Mouse (Mus musculus): Measurements from ENCODE around the gene Hpcal1. TPM values are rescaled to one million over a fixed set of nuclear protein-coding genes. Genes with fewer than 3 reads are reported as not detected.
A peak's percentile ranks its signal among the peaks of the same experiment; 100 is the strongest.

Gene Hpcal1
- polyA plus RNA-seq, 1 experiment from 2014 or later, result 62.0 TPM

DNA sequence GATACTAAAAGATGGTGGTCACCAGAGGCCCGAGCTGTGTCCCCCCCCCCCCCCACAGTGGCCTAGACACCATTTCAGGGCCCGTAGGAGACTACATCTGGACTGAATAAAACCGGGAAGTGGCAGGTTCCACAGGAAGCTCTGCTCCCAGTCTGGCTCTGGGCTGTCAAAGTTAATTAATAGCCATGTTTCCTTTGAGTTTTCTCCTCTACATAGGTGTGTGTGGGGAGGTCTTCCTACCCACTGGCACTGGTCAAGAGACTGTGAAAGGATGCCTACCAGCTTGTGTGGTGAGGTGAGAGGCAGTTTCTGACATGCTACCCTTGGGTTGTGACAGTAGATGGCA is 20.1 kb downstream of the Hpcal1 start:
- 0% methylated on average over 3 of the region's 3 CpGs for WGBS
- Histone ChIP-seq H3K4me1 (ENCODE audit: insufficient read depth, low read length) (peaks cover 42% of the 10 kb centered on the region), H3K27me3 (ENCODE audit: insufficient read depth, low read length) (no peaks in the 10 kb centered on the region), H3K4me2 (replicated peaks; ENCODE audit: low read depth, low read length) (peak overlapping the region; percentile 24), H3K9ac (replicated peaks; ENCODE audit: low read length) (no peak overlapping the region), H3K9me3 (ENCODE audit: low read length) (no peaks in the 10 kb centered on the region), H3K36me3 (ENCODE audit: insufficient read depth, low read length) (no peaks in the 10 kb centered on the region), H3K4me3 (ENCODE audit: low read length) (no peak overlapping the region), H3K27ac (ENCODE audit: low read length) (peak overlapping the region; percentile 83)
- ATAC-seq (ENCODE audit: low FRiP score, low TSS enrichment), result peak; percentile 65

GRCm38 (mm10) chr12:17711731-17712388 is 21.2 kb downstream of the Hpcal1 start:
- no peak for ATAC-seq (ENCODE audit: low FRiP score, low TSS enrichment)
- Histone ChIP-seq H3K4me2 (replicated peaks; ENCODE audit: low read depth, low read length) (no peak overlapping the region), H3K9ac (replicated peaks; ENCODE audit: low read length) (no peak overlapping the region), H3K4me3 (ENCODE audit: low read length) (no peak overlapping the region), H3K36me3 (ENCODE audit: insufficient read depth, low read length) (no peaks in the 10 kb centered on the region), H3K27me3 (ENCODE audit: insufficient read depth, low read length) (no peaks in the 10 kb centered on the region), H3K27ac (ENCODE audit: low read length) (no peak overlapping the region), H3K9me3 (ENCODE audit: low read length) (no peaks in the 10 kb centered on the region), H3K4me1 (ENCODE audit: insufficient read depth, low read length) (peaks cover 44% of the 10 kb centered on the region)
- WGBS, result 70% methylated on average over 6 of the region's 6 CpGs

DNA sequence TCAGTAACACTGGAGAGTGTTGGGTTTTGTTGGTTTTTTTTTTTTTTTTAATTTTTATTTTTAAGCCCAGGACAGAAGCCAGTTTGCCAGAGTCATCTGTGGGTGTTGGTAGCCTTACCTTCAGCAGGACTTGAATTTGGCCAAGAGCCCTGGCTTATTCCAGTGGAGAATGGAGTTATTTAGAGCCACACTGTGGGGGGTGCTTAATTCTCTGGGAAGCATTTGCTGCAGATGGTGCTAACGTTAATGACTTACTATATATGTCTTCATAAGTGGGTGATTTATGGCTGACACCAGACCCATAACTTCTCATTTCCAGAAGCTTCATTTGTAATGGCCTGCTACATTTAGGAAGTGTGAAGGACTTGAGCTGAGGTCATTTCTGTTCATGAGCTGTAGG is 21.9 kb downstream of the Hpcal1 start:
- no peak for ATAC-seq (ENCODE audit: low FRiP score, low TSS enrichment)
- no peak overlapping the region for H3K27ac ChIP-seq (ENCODE audit: low read length)
- H3K4me3 ChIP-seq (ENCODE audit: low read length), result no peak overlapping the region
- no peaks in the 10 kb centered on the region for H3K36me3 ChIP-seq (ENCODE audit: insufficient read depth, low read length)
- H3K27me3 ChIP-seq (ENCODE audit: insufficient read depth, low read length), result no peaks in the 10 kb centered on the region
- 45% methylated on average over 1 of the region's 1 CpGs for WGBS
- no peaks in the 10 kb centered on the region for H3K9me3 ChIP-seq (ENCODE audit: low read length)
- H3K4me2 ChIP-seq (replicated peaks; ENCODE audit: low read depth, low read length), result no peak overlapping the region
- peaks cover 48% of the 10 kb centered on the region for H3K4me1 ChIP-seq (ENCODE audit: insufficient read depth, low read length)
- H3K9ac ChIP-seq (replicated peaks; ENCODE audit: low read length), result no peak overlapping the region

DNA sequence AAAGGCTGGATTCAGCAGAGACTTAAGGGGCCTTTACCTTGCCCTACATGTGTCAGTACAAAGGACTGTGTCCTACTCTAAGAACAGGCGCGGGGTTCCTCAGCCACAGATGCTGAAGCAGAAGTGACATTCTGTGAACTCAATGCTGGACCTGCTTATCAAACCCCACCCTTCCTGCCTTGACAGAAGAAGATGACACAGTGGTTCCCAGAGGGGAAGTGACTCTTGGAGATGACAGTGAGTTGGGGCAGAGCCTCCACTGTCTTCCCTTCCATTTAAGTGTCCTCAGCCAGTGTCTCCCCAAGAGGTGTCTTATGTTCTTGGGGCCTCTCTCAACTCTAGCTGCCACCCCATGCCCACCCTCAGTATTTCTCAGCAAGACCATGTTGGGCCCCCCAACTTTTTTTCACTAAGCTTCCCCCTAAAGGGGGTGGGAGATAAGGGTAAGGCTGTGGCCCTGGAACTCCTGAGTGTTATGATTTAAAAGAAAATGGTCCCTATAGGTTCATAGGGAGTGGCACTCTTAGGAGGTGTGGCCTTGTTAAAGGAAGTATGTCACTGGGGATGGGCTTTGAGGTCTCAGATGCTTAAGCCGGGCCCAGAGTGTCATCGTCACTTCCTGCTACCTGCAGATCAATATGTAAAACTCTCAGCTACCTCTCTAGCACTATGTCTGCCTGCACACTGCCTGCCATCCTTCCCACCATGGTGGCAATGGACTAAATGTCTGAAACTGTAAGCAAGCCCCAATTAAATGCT is 25.2 kb downstream of the Hpcal1 start:
- Histone ChIP-seq H3K27ac (ENCODE audit: low read length) (no peak overlapping the region), H3K4me1 (ENCODE audit: insufficient read depth, low read length) (peaks cover 31% of the 10 kb centered on the region), H3K27me3 (ENCODE audit: insufficient read depth, low read length) (no peaks in the 10 kb centered on the region), H3K4me3 (ENCODE audit: low read length) (no peak overlapping the region), H3K4me2 (replicated peaks; ENCODE audit: low read depth, low read length) (no peak overlapping the region), H3K9ac (replicated peaks; ENCODE audit: low read length) (no peak overlapping the region), H3K36me3 (ENCODE audit: insufficient read depth, low read length) (no peaks in the 10 kb centered on the region), H3K9me3 (ENCODE audit: low read length) (0 out of 2 replicates have a peak, but pooled peaks cover 3% of the 10 kb centered on the region)
- WGBS, result 89% methylated on average over 4 of the region's 4 CpGs
- no peak for ATAC-seq (ENCODE audit: low FRiP score, low TSS enrichment)

DNA sequence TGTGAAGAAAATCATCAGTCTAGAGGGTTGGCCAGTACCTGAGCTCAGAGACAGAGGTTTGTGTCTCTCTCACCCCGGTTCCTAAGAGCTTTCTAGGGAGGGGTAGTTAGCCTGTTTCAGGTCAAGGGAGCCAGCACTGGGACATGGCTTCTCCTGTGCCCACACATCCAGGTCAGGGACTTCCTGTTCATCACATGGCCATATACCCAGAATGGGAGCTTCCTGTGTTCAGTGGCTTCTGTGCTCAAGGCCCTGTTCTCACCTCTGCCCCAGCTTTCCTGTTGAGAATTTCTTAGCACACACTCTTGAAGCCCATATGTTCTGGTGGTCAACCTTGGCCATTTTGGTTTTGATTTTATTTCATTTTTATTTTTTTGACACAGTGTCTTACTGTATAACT is 26.6 kb downstream of the Hpcal1 start:
- 88% methylated on average over 1 of the region's 1 CpGs for WGBS
- Histone ChIP-seq H3K4me1 (ENCODE audit: insufficient read depth, low read length) (peaks cover 17% of the 10 kb centered on the region), H3K4me2 (replicated peaks; ENCODE audit: low read depth, low read length) (no peak overlapping the region), H3K9ac (replicated peaks; ENCODE audit: low read length) (no peak overlapping the region), H3K9me3 (ENCODE audit: low read length) (0 out of 2 replicates have a peak, but pooled peaks cover 3% of the 10 kb centered on the region), H3K27me3 (ENCODE audit: insufficient read depth, low read length) (no peaks in the 10 kb centered on the region), H3K36me3 (ENCODE audit: insufficient read depth, low read length) (no peaks in the 10 kb centered on the region), H3K4me3 (ENCODE audit: low read length) (no peak overlapping the region), H3K27ac (ENCODE audit: low read length) (no peak overlapping the region)
- no peak for ATAC-seq (ENCODE audit: low FRiP score, low TSS enrichment)

GRCm38 (mm10) chr12:17718146-17718545 is 27.5 kb downstream of the Hpcal1 start:
- WGBS, result 33% methylated on average over 6 of the region's 6 CpGs
- H3K4me2 ChIP-seq (replicated peaks; ENCODE audit: low read depth, low read length), result no peak overlapping the region

GRCm38 (mm10) chr12:17721058-17721457 is 30.4 kb downstream of the Hpcal1 start:
- ATAC-seq (ENCODE audit: low FRiP score, low TSS enrichment), result no peak

More at GRCm38 (mm10) chr12:17718146-17718545, 27.5 kb downstream of the Hpcal1 start:
- Histone ChIP-seq H3K9ac (replicated peaks; ENCODE audit: low read length) (no peak overlapping the region), H3K4me3 (ENCODE audit: low read length) (no peak overlapping the region), H3K27me3 (ENCODE audit: insufficient read depth, low read length) (no peaks in the 10 kb centered on the region), H3K9me3 (ENCODE audit: low read length) (0 out of 2 replicates have a peak, but pooled peaks cover 3% of the 10 kb centered on the region), H3K27ac (ENCODE audit: low read length) (no peak overlapping the region), H3K4me1 (ENCODE audit: insufficient read depth, low read length) (peaks cover 13% of the 10 kb centered on the region; the same call in 1 of the 2 replicates), H3K36me3 (ENCODE audit: insufficient read depth, low read length) (no peaks in the 10 kb centered on the region)
- ATAC-seq (ENCODE audit: low FRiP score, low TSS enrichment), result peak; percentile 53; the same call in 1 of the 2 replicates

GRCm38 (mm10) chr12:17722452-17723181 is 32.0 kb downstream of the Hpcal1 start:
- Histone ChIP-seq H3K27me3 (ENCODE audit: insufficient read depth, low read length) (no peaks in the 10 kb centered on the region), H3K4me2 (replicated peaks; ENCODE audit: low read depth, low read length) (no peak overlapping the region), H3K9me3 (ENCODE audit: low read length) (0 out of 2 replicates have a peak, but pooled peaks cover 3% of the 10 kb centered on the region), H3K27ac (ENCODE audit: low read length) (no peak overlapping the region), H3K36me3 (ENCODE audit: insufficient read depth, low read length) (no peaks in the 10 kb centered on the region), H3K4me3 (ENCODE audit: low read length) (no peak overlapping the region), H3K4me1 (ENCODE audit: insufficient read depth, low read length) (peaks cover 45% of the 10 kb centered on the region), H3K9ac (replicated peaks; ENCODE audit: low read length) (no peak overlapping the region)
- WGBS, result 89% methylated on average over 13 of the region's 13 CpGs
- no peak for ATAC-seq (ENCODE audit: low FRiP score, low TSS enrichment)

More at GRCm38 (mm10) chr12:17721058-17721457, 30.4 kb downstream of the Hpcal1 start:
- H3K9ac ChIP-seq (replicated peaks; ENCODE audit: low read length), result no peak overlapping the region
- H3K27me3 ChIP-seq (ENCODE audit: insufficient read depth, low read length), result no peaks in the 10 kb centered on the region
- no peak overlapping the region for H3K4me2 ChIP-seq (replicated peaks; ENCODE audit: low read depth, low read length)
- H3K4me3 ChIP-seq (ENCODE audit: low read length), result no peak overlapping the region
- 0 out of 2 replicates have a peak, but pooled peaks cover 3% of the 10 kb centered on the region for H3K9me3 ChIP-seq (ENCODE audit: low read length)
- peaks cover 36% of the 10 kb centered on the region for H3K4me1 ChIP-seq (ENCODE audit: insufficient read depth, low read length)
- no peak overlapping the region for H3K27ac ChIP-seq (ENCODE audit: low read length)
- H3K36me3 ChIP-seq (ENCODE audit: insufficient read depth, low read length), result no peaks in the 10 kb centered on the region

GRCm38 (mm10) chr12:17723182-17723570 is 32.5 kb downstream of the Hpcal1 start:
- WGBS, result 73% methylated on average over 1 of the region's 1 CpGs
- Histone ChIP-seq H3K4me3 (ENCODE audit: low read length) (no peak overlapping the region), H3K9ac (replicated peaks; ENCODE audit: low read length) (no peak overlapping the region), H3K4me1 (ENCODE audit: insufficient read depth, low read length) (peaks cover 47% of the 10 kb centered on the region), H3K27ac (ENCODE audit: low read length) (no peak overlapping the region), H3K36me3 (ENCODE audit: insufficient read depth, low read length) (no peaks in the 10 kb centered on the region), H3K9me3 (ENCODE audit: low read length) (0 out of 2 replicates have a peak, but pooled peaks cover 3% of the 10 kb centered on the region), H3K27me3 (ENCODE audit: insufficient read depth, low read length) (no peaks in the 10 kb centered on the region), H3K4me2 (replicated peaks; ENCODE audit: low read depth, low read length) (no peak overlapping the region)
- ATAC-seq (ENCODE audit: low FRiP score, low TSS enrichment), result no peak
